Mouse (Mus musculus) testis, adult 2 months (tissue): ENCODE results near the gene Tgfb1i1. TPM values are rescaled to one million over a fixed set of nuclear protein-coding genes. Genes with fewer than 3 reads are reported as not detected.

Source experiments
- H3K27ac ChIP-seq: fragments of 200-500 bp; 2 replicates; pipeline ENCODE4 v1.5.1; 2012; ENCODE audit warnings: low read depth, low read length; ENCODE audit not compliant: control insufficient read depth, insufficient read depth
- H3K27me3 ChIP-seq: fragments of 200-500 bp; 2 replicates; pipeline ENCODE4 v1.6.1; 2012; ENCODE audit warnings: mild to moderate bottlenecking, low read length, moderate library complexity; ENCODE audit not compliant: control insufficient read depth, insufficient read depth
- H3K36me3 ChIP-seq: fragments of 200-500 bp; 2 replicates; pipeline ENCODE4 v1.6.1; 2012; ENCODE audit warnings: mild to moderate bottlenecking, low read length; ENCODE audit not compliant: control insufficient read depth, insufficient read depth
- H3K4me1 ChIP-seq: fragments of 200-500 bp; 2 replicates; pipeline ENCODE4 v1.6.1; 2012; ENCODE audit warnings: low read length; ENCODE audit not compliant: control insufficient read depth, insufficient read depth
- H3K4me3 ChIP-seq: fragments of 200-500 bp; 2 replicates; pipeline ENCODE4 v1.5.1; 2012; ENCODE audit warnings: low read depth, mild to moderate bottlenecking, low read length, moderate library complexity, mixed read lengths; ENCODE audit not compliant: control insufficient read depth
- CTCF ChIP-seq: fragments of 200-500 bp; IDR thresholded peaks from 2 replicates; pipeline ENCODE4 v1.5.1; 2012; ENCODE audit warnings: low read depth, mild to moderate bottlenecking, inconsistent platforms, low read length, moderate library complexity; ENCODE audit not compliant: control insufficient read depth, insufficient read depth, insufficient replicate concordance
- POLR2A ChIP-seq: fragments of 200-500 bp; IDR thresholded peaks from 2 replicates; pipeline ENCODE4 v1.6.1; 2012; ENCODE audit warnings: low read depth, mild to moderate bottlenecking, inconsistent platforms, low read length, moderate library complexity; ENCODE audit not compliant: control insufficient read depth
- polyA plus RNA-seq: library from polyadenylated mRNA; depleted of rRNA; stranded (reverse); fragments of >200 nt; gene quantifications from 2 replicates; pipeline ENCODE4 v1.2.3, GENCODE M21; 2012; rRNA removed

Gene Tgfb1i1
- 3.7 and 5.2 TPM in 2 replicates for polyA plus RNA-seq

- Histone ChIP-seq H3K4me1 (no peaks in the 10 kb centered on the region; the same call in none of the 2 replicates), H3K27ac (peak within 1 kb of the TSS; percentile 54), H3K27me3 (no peaks in the 10 kb centered on the region), H3K36me3 (no peaks in the 10 kb centered on the region), H3K4me3 (peak within 1 kb of the TSS; percentile 45)
- no peak for TF ChIP-seq CTCF
- TF ChIP-seq POLR2A: no peak; the same call in 1 of the 2 replicates
Measured at GRCm38 (mm10) chr7:128246496-128247391, at the start of gene Tgfb1i1. Gene Tgfb1i1 (plus strand): TSS chr7:128246812.

GRCm38 (mm10) chr7:128201607-128202006 is 45.0 kb upstream of the Tgfb1i1 start:
- peaks cover 4% of the 10 kb centered on the region for H3K4me1 ChIP-seq
- no peaks in the 10 kb centered on the region for H3K36me3 ChIP-seq
- no peak overlapping the region for H3K27ac ChIP-seq
- no peak for TF ChIP-seq CTCF
- TF ChIP-seq POLR2A: no peak
- H3K4me3 ChIP-seq: peak overlapping the region; percentile 70
- H3K27me3 ChIP-seq: no peaks in the 10 kb centered on the region

GRCm38 (mm10) chr7:128203071-128203470 is 43.5 kb upstream of the Tgfb1i1 start:
- H3K36me3 ChIP-seq: no peaks in the 10 kb centered on the region
- TF ChIP-seq POLR2A: peak; percentile 27; the same call in 1 of the 2 replicates
- TF ChIP-seq CTCF: no peak
- no peaks in the 10 kb centered on the region for H3K27me3 ChIP-seq
- H3K4me3 ChIP-seq: peak overlapping the region; percentile 81
- H3K4me1 ChIP-seq: peaks cover 4% of the 10 kb centered on the region
- H3K27ac ChIP-seq: peak overlapping the region; percentile 47

GRCm38 (mm10) chr7:128204179-128204578 is 42.4 kb upstream of the Tgfb1i1 start:
- no peak for TF ChIP-seq POLR2A
- TF ChIP-seq CTCF: no peak
- Histone ChIP-seq H3K4me3 (peak overlapping the region; percentile 81), H3K4me1 (peaks cover 4% of the 10 kb centered on the region), H3K27me3 (no peaks in the 10 kb centered on the region), H3K27ac (no peak overlapping the region), H3K36me3 (no peaks in the 10 kb centered on the region)

- H3K4me3 ChIP-seq: peak overlapping the region; percentile 66
- no peaks in the 10 kb centered on the region for H3K36me3 ChIP-seq
- H3K27me3 ChIP-seq: no peaks in the 10 kb centered on the region
- H3K4me1 ChIP-seq: peaks cover 4% of the 10 kb centered on the region
- H3K27ac ChIP-seq: no peak overlapping the region
- TF ChIP-seq POLR2A (no peak), CTCF (no peak)
Measured at GRCm38 (mm10) chr7:128205695-128206094, 40.9 kb upstream of the Tgfb1i1 start.

- TF ChIP-seq POLR2A (no peak), CTCF (no peak)
- H3K4me1 ChIP-seq: peaks cover 4% of the 10 kb centered on the region
- no peak within 1 kb of the TSS for H3K27ac ChIP-seq
- H3K27me3 ChIP-seq: no peaks in the 10 kb centered on the region
- no peaks in the 10 kb centered on the region for H3K36me3 ChIP-seq
- peak within 1 kb of the TSS; percentile 66 for H3K4me3 ChIP-seq
Measured at GRCm38 (mm10) chr7:128206152-128206551, 40.5 kb upstream of the Tgfb1i1 start, which contains the start of gene Cox6a2. Gene Cox6a2 (minus strand): TSS chr7:128206387.

GRCm38 (mm10) chr7:128208187-128208586 is 38.4 kb upstream of the Tgfb1i1 start:
- Histone ChIP-seq H3K27me3 (no peaks in the 10 kb centered on the region), H3K4me1 (peaks cover 4% of the 10 kb centered on the region), H3K4me3 (no peak overlapping the region), H3K36me3 (no peaks in the 10 kb centered on the region), H3K27ac (no peak overlapping the region)
- TF ChIP-seq POLR2A (no peak), CTCF (peak; percentile 25; the same call in 1 of the 2 replicates)

- Histone ChIP-seq H3K4me3 (no peak overlapping the region), H3K36me3 (no peaks in the 10 kb centered on the region), H3K27me3 (no peaks in the 10 kb centered on the region), H3K4me1 (peaks cover 4% of the 10 kb centered on the region), H3K27ac (no peak overlapping the region)
- TF ChIP-seq CTCF (no peak), POLR2A (no peak)
Measured at GRCm38 (mm10) chr7:128209826-128210225, 36.8 kb upstream of the Tgfb1i1 start.
